Mouse (Mus musculus) layer of hippocampus, postnatal 36 days (tissue): ENCODE measurements around the gene Ccdc60. TPM values are rescaled to one million over a fixed set of nuclear protein-coding genes. Genes with fewer than 3 reads are reported as not detected.
"Not testable (repeated sequence)": the region's sequence is repeated elsewhere in the genome, so short reads cannot be mapped to it uniquely, and the experiment has no call there.

Experiments
- DNase-seq, 2 experiments: peaks; one replicate each; pipeline ENCODE4 v3.0.0; 2022
- total RNA-seq, 2 experiments: library from RNA; stranded (reverse); gene quantifications; 2 replicates each; pipeline ENCODE4 v1.2.3; 2021

Ccdc60 gene
- under 1 TPM; 0.15 to 0.48 TPM for total RNA-seq

- no peak for DNase-seq
Measured at GRCm38 (mm10) chr5:116288849-116289570, at the start of gene Ccdc60. Ccdc60 (minus strand) TSS chr5:116288985.

- no peak for DNase-seq
Measured at GRCm38 (mm10) chr5:116336191-116336590, 47.4 kb upstream of the Ccdc60 start.

- no peak for DNase-seq
Measured at GRCm38 (mm10) chr5:116328911-116329310, 40.1 kb upstream of the Ccdc60 start.

- DNase-seq = no peak
Measured at GRCm38 (mm10) chr5:116323401-116323800, 34.6 kb upstream of the Ccdc60 start.

GRCm38 (mm10) chr5:116322365-116323027, 33.7 kb upstream of the Ccdc60 start:
- DNase-seq = peak; percentile 61 to 66

GRCm38 (mm10) chr5:116313711-116314110, 24.9 kb upstream of the Ccdc60 start:
- DNase-seq = no peak

- no peak for DNase-seq
Measured at GRCm38 (mm10) chr5:116312111-116312737, 23.4 kb upstream of the Ccdc60 start.

- DNase-seq = no peak
Measured at GRCm38 (mm10) chr5:116311636-116312035, 22.9 kb upstream of the Ccdc60 start.

- DNase-seq = no peak
Measured at GRCm38 (mm10) chr5:116309383-116309801, 20.6 kb upstream of the Ccdc60 start.

- no peak for DNase-seq
Measured at GRCm38 (mm10) chr5:116305557-116305956, 16.8 kb upstream of the Ccdc60 start.

GRCm38 (mm10) chr5:116305146-116305545, 16.4 kb upstream of the Ccdc60 start:
- DNase-seq = not testable (repeated sequence)

GRCm38 (mm10) chr5:116300984-116301383, 12.2 kb upstream of the Ccdc60 start:
- DNase-seq = no peak

GRCm38 (mm10) chr5:116293501-116293900, 4.7 kb upstream of the Ccdc60 start:
- no peak for DNase-seq

GRCm38 (mm10) chr5:116290584-116290983, 1.8 kb upstream of the Ccdc60 start:
- no peak for DNase-seq

GRCm38 (mm10) chr5:116289897-116290296, 1.1 kb upstream of the Ccdc60 start:
- DNase-seq = no peak

- DNase-seq = no peak
Measured at GRCm38 (mm10) chr5:116288183-116288582, 602 bp downstream of the Ccdc60 start.

GRCm38 (mm10) chr5:116285532-116286176, 3.1 kb downstream of the Ccdc60 start:
- no peak for DNase-seq

GRCm38 (mm10) chr5:116280518-116280917, 8.3 kb downstream of the Ccdc60 start:
- no peak for DNase-seq

GRCm38 (mm10) chr5:116278436-116278918, 10.3 kb downstream of the Ccdc60 start:
- peak; percentile 19 to 23 for DNase-seq

- DNase-seq = no peak
Measured at GRCm38 (mm10) chr5:116277951-116278350, 10.8 kb downstream of the Ccdc60 start.

- DNase-seq = no peak
Measured at GRCm38 (mm10) chr5:116274818-116275217, 14.0 kb downstream of the Ccdc60 start.

GRCm38 (mm10) chr5:116274365-116274764, 14.4 kb downstream of the Ccdc60 start:
- DNase-seq = no peak
